Mouse (Mus musculus) gastrocnemius, adult 18-20 months (tissue): ENCODE data around the gene Coa6. TPM values are rescaled to one million over a fixed set of nuclear protein-coding genes. Genes with fewer than 3 reads are reported as not detected.

ENCODE experiments used
- DNase-seq: peaks from one replicate; pipeline ENCODE4 v3.0.0; 2021; ENCODE audit warnings: low spot score
- total RNA-seq, 2 experiments: library from RNA; stranded (reverse); gene quantifications; 2 replicates each; pipeline ENCODE4 v1.2.3; 2021

The Coa6 gene
- total RNA-seq, 2 experiments from 2014 or later: 20.8 to 23.0 TPM

DNA sequence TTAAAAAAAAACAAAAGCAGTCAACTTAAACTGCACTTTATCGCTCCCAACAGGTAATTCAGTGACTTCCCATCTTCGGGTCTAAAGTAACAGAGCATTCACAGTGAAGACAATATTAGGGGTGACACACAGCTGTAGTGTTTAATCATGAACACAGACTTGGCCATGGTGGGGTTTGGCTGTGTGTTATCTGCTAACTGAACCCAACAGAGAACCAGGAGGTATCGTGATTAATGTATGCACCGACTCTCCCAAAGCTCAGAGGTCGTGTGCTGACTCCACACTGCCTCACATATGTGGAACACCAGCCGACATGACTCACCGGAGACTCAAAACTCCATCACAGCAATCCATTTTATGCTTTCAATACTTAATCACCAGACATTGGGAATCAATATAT, 39.4 kb downstream of the Coa6 start:
- DNase-seq: no peak

DNA sequence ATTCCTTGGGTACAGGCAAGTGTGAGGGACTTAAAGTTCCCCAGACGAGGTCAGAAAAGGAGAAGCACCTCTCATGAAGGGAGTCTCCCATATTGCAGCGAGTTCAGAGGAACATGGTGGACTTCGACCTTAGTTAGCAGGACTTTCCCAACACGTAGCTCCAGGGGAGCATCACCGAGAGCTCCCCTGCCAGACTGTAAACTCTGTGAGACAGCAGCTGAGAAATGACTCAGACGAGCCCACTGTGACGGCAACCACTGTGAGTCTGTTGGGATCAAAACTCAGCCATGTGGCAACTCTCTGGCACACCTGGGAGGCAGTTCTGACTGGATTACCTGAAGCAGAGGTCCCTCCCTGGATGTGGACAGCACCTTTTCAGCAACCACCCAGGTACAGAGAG, 41.8 kb downstream of the Coa6 start:
- DNase-seq: no peak

DNA sequence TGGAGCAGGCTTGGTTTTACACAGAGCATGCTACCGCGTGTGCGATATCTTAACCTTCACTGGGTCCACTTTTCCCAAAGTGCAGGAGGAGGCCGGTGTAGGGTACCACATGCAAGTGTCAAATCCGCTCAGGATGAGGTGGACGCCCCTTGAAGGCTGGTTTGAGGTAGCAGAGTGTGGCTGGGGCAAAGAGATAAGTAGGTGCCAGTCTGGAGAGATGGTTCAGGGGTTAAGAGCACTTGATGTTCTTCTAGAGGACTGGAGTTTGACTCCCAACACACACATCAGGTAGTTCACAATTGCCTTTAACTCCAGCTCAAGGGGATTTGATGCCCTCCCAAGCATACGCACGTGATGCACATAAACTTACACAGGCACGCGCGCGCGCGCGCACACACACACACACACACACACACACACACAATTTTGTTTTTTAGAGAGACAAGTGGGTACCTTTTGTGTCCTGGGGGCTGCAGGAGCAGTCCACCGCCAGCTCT, 51.5 kb downstream of the Coa6 start:
- DNase-seq: no peak

DNA sequence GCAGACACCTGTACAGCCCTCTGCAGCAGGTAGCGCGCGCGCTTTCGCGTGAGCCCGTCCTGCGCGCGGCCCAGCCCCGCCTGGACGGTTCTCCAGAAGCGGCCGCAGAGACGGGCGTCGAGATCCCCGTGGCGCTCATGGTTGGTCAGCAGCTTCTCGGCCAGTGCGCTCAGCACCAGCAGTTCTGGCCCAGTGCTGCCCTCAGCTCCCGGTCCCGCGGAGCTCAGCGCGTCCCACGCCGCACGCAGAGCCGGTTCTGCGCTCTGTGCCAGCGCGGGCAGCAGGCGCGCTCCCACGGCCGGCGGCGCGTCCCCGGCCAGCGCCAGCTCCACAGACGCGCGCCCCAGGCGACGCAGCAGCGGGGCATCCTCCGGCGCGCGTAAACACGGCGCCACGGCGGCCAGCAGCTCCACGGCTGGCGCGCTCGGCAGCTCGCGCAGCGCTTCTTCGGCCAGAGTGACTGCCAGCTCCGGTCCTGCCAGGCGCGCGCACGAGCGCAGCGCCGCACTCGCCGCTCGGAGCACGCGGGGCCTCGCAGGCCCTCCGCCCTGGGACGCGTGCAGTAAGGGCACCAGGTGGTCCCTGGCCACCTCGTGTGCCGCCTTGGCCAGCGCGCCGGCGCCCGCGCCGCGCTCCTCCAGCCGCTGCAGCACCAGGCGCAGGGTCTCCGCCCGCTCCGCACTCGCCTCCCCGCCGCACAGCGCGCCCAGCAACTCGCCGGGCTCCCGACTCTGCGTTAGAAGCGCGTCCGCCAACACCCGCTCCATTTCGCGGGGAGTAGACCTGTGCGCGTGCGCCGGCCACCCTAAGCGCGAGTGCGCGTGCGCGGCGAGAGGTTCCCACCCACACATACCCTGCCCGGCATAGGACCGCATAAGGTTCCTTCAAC, 52.2 kb downstream of the Coa6 start, which contains the start of gene Tarbp1:
Gene Tarbp1, minus strand, starts transcription at position 767 of the 889 bp plus-strand sequence.
- peak; percentile 92 for DNase-seq

Other genes with a start within 250 kb of the Coa6 start
- gene Slc35f3, start 124.0 kb upstream of the Coa6 start, total RNA-seq: under 1 TPM in 1 of 2 experiments, not detected in 1; 0.33 TPM
- gene Tarbp1, start 52.5 kb downstream of the Coa6 start, total RNA-seq: 1 to 10 TPM; 4.3 to 5.5 TPM
- 10 to 100 TPM; 33.8 to 49.6 TPM for gene Irf2bp2, start 171.5 kb downstream of the Coa6 start, total RNA-seq